Mouse (Mus musculus) cortical plate, adult 2 months (tissue): ENCODE results near the gene Fstl4. TPM values are rescaled to one million over a fixed set of nuclear protein-coding genes. Genes with fewer than 3 reads are reported as not detected.

Source experiments
- H3K27ac ChIP-seq: fragments of 200-500 bp; 2 replicates; pipeline ENCODE4 v1.5.1; 2012; ENCODE audit warnings: low read length, control low read depth, inconsistent platforms; ENCODE audit not compliant: insufficient read depth
- H3K4me1 ChIP-seq: fragments of 200-500 bp; 2 replicates; pipeline ENCODE4 v1.6.1; 2011; ENCODE audit warnings: low read length; ENCODE audit not compliant: control insufficient read depth, insufficient read depth
- H3K4me3 ChIP-seq: fragments of 200-500 bp; 2 replicates; pipeline ENCODE4 v1.5.1; 2011; ENCODE audit warnings: mild to moderate bottlenecking, low read length, control low read depth; ENCODE audit not compliant: insufficient read depth
- CTCF ChIP-seq: fragments of 200-500 bp; IDR thresholded peaks from 2 replicates; pipeline ENCODE4 v1.5.1; 2011; ENCODE audit warnings: mild to moderate bottlenecking, control low read depth, low read length; ENCODE audit not compliant: insufficient read depth; ENCODE audit errors: extremely low read depth
- POLR2A ChIP-seq: fragments of 200-500 bp; IDR thresholded peaks from 2 replicates; pipeline ENCODE4 v1.6.1; 2011; ENCODE audit warnings: mild to moderate bottlenecking, low read length, control low read depth; ENCODE audit not compliant: insufficient read depth; ENCODE audit errors: extremely low read depth
- polyA plus RNA-seq: library from polyadenylated mRNA; depleted of rRNA; stranded (reverse); fragments of >200 nt; gene quantifications from 2 replicates; pipeline ENCODE4 v1.2.3, GENCODE M21; 2012

The Fstl4 gene
- polyA plus RNA-seq, 1 experiment = 10.1 TPM

- no peak overlapping the region for H3K4me3 ChIP-seq
- no peaks in the 10 kb centered on the region for H3K4me1 ChIP-seq
- no peak for TF ChIP-seq CTCF
- TF ChIP-seq POLR2A = no peak
- H3K27ac ChIP-seq = no peak overlapping the region
Observed at GRCm38 (mm10) chr11:52740466-52740865, 24.0 kb upstream of the Fstl4 start.

DNA sequence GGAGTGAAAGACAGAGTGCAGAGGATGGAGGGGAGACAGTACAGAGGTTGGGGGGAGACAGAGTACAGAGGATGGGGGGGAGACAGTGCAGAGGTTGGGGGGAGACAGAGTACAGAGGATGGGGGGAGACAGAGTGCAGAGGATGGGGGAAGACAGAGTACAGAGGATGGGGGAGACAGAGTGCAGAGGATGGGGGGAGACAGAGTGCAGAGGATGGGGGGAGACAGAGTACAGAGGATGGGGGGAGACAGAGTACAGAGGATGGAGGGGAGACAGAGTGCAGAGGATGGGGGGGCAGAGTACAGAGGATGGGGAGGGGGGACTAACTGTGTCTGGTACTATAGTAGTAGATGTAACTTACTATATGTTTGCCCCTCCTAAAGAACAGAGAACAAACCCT, 20.5 kb upstream of the Fstl4 start:
- Histone ChIP-seq H3K4me3 (no peak overlapping the region), H3K4me1 (no peaks in the 10 kb centered on the region), H3K27ac (no peak overlapping the region)
- TF ChIP-seq POLR2A (no peak), CTCF (no peak)

GRCm38 (mm10) chr11:52744593-52745450, 19.6 kb upstream of the Fstl4 start:
- Histone ChIP-seq H3K4me3 (no peak overlapping the region), H3K27ac (no peak overlapping the region), H3K4me1 (no peaks in the 10 kb centered on the region)
- TF ChIP-seq CTCF (no peak), POLR2A (no peak)

DNA sequence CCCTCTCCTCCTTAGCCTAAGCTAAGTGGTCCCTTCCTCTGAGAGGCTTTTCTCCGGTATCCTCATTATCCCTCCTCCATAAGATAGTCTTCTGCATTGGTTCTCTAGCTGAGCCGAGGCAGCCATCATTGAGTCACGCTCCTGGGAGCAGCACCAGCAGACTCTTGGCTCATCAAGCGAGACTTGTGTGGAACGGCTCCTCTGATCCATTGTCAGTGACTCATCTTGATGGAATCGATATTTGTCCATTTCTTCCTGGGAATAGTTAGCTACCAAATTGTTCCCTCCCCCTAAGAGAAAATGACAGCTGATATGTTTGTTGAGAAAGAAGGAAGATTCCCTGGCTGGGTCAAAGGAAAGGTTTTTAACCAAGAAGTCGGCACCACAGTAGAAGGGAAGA, 17.2 kb upstream of the Fstl4 start:
- no peaks in the 10 kb centered on the region for H3K4me1 ChIP-seq
- H3K27ac ChIP-seq = no peak overlapping the region
- no peak overlapping the region for H3K4me3 ChIP-seq
- TF ChIP-seq POLR2A (no peak), CTCF (no peak)

DNA sequence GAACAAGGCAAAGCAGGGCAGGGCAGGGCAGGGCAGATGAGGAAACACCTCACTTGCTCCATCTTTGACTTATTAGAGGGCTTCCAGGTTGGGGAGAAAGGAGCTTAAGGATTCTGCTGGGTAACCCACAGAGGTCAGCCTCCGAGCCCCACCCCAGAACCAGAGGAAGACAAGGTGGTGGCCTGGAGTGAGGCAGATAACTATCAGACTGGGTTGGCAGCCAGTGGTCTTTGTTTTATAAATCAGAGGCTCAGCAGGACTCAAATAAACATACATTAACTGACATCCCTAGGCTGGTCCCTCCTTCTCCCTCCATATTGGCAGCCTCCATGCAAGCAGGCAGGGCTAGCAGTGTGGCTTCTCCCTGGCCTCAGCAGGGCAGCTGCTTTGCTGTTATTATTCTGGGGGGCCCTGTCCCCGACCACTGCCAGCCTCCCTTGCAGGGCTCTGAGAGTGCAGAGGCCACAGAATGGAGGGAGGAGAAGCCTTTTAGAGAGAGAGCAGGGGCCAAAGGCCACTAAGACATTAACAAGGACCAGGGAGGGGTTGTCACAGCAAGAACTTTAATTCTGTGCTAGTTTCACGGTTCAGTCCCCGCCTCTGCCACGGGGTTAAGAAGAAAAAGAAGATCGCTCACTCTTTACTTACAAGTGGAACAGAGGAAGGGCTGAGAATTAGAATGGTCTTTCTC, 16.5 kb upstream of the Fstl4 start:
- no peak overlapping the region for H3K4me3 ChIP-seq
- H3K4me1 ChIP-seq = no peaks in the 10 kb centered on the region
- TF ChIP-seq POLR2A = no peak
- no peak for TF ChIP-seq CTCF
- no peak overlapping the region for H3K27ac ChIP-seq

- H3K4me3 ChIP-seq = no peak overlapping the region
Observed at GRCm38 (mm10) chr11:52749988-52750387, 14.4 kb upstream of the Fstl4 start.

DNA sequence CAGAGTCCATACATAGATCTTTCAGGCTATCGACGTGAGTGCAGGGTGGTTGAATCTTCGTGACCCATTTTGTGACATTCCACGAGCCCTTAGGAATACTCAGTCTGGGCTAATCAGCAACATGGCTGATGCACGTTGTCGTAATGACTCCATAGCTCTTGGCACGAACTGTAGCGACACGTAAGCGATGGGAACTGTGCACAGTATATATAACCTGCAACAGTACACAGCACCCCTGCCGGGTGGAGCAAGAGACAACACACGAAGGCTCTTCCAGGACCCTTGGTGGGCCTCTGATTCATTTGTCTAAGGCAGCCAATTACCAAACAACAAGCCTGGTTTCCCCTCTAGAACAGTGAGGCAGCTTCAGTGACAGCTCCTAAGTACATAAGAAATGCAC, 11.9 kb upstream of the Fstl4 start:
- 0 out of 2 replicates have a peak, but pooled peaks cover 1% of the 10 kb centered on the region for H3K4me1 ChIP-seq
- H3K4me3 ChIP-seq = no peak overlapping the region
- no peak for TF ChIP-seq POLR2A
- TF ChIP-seq CTCF = no peak
- H3K27ac ChIP-seq = no peak overlapping the region

More at GRCm38 (mm10) chr11:52749988-52750387, 14.4 kb upstream of the Fstl4 start:
- 0 out of 2 replicates have a peak, but pooled peaks cover 1% of the 10 kb centered on the region for H3K4me1 ChIP-seq
- H3K27ac ChIP-seq = no peak overlapping the region
- TF ChIP-seq CTCF (no peak), POLR2A (no peak)

- Histone ChIP-seq H3K27ac (no peak overlapping the region), H3K4me3 (no peak overlapping the region), H3K4me1 (0 out of 2 replicates have a peak, but pooled peaks cover 1% of the 10 kb centered on the region)
- TF ChIP-seq CTCF = no peak
- TF ChIP-seq POLR2A = no peak
Observed at GRCm38 (mm10) chr11:52753261-52753660, 11.2 kb upstream of the Fstl4 start.

- TF ChIP-seq CTCF (0 out of 2 replicates have a peak, but pooled peaks have one; percentile 12), POLR2A (no peak)
- Histone ChIP-seq H3K4me3 (no peak overlapping the region), H3K27ac (no peak overlapping the region), H3K4me1 (no peaks in the 10 kb centered on the region)
Observed at GRCm38 (mm10) chr11:52761800-52762199, 2.6 kb upstream of the Fstl4 start.

DNA sequence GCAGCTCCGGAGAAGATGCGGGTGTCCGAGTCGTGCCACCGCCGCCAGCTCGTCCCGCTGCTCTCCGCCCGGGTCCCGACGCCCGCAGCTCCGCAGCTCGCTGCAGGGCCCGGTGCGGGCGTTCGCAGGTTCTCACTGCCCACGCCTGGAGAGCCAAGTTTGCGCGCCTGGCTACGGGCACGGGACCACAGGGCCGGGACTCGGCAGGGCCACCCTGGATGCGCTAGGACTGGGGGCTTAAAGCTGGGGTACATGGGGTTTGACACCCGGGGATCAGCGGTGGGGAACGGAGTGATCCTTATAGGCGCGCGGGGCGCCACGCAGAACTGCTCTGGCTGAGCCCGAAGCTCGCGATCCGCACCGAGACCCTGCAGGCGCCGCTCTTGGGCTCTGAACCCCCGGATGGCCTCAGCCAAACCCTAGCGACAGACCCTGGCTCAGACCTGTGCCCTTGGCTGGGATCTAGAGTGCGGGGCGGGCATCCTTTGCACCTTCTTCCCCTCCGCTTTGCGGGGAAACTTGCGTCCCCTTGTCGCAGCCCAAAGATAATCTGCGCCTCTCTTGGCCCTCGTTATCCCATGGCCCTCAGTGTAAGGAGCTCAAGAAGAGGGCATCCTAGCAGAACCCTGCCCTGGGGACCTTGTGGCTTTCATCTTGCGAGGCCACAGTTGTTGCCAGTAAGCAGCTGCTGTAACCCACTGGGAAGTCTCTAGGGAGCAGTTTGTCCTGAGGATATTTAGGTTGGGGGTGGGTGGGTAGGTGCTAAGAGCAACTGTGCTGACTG, 652 bp downstream of the Fstl4 start:
- no peak for TF ChIP-seq POLR2A
- no peak for TF ChIP-seq CTCF
- Histone ChIP-seq H3K4me3 (peak overlapping the region; percentile 72), H3K4me1 (peaks cover 3% of the 10 kb centered on the region), H3K27ac (peak overlapping the region; percentile 93)
